Mouse (Mus musculus): ENCODE measurements at regions not wholly inside any gene's neighbourhood (a gene's known extent, or its start where the extent isn't known, plus 50 kb on each side); places are given as distances from the start of the nearest gene placed in this dataset.

GRCm38 (mm10) chr13:80798863-80799817, 84.0 kb upstream of the Arrdc3 start:
- ChIA-PET CTCF (interaction anchor here in 1 of 4 experiments (1.0 kb wide), 1 partner anchor 43 kb away, joined by 3 read pairs; no protein-coding TSS in a partner anchor), POLR2A (no interaction called here)

GRCm38 (mm10) chr13:80806172-80806571, 77.0 kb upstream of the Arrdc3 start:
- POLR2A ChIA-PET, result no interaction called here

DNA sequence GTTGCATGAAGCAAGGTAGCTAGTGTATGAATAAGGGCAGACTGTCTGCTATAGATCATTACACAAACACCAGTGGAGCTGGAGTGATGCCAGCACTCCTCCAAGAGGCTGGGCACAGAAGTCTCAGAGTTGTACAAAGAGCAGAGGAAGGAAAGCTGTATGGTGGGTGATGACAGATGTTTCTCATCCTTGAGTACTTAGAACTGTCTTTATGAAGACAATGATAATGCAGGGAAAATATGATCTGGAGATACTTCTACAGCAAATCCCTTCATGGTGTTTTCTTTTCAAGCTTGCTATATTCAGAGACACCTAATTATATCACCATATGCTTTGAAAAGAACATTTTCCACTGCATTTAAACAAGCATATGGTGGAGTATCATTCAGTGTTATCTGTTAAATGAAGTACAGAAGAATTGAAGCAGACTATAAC, 56.1 kb upstream of the Arrdc3 start:
- CTCF ChIA-PET, result no interaction called here
- POLR2A ChIA-PET, result no interaction called here

More at GRCm38 (mm10) chr13:80806172-80806571, 77.0 kb upstream of the Arrdc3 start:
- CTCF ChIA-PET, result interaction anchor here in 1 of 4 experiments (0.6 kb wide), 1 partner anchor 11 kb away, joined by 4 read pairs; no protein-coding TSS in a partner anchor

All from embryonic stem cell, embryonic (primary cell).